In the genomic region with DNA sequence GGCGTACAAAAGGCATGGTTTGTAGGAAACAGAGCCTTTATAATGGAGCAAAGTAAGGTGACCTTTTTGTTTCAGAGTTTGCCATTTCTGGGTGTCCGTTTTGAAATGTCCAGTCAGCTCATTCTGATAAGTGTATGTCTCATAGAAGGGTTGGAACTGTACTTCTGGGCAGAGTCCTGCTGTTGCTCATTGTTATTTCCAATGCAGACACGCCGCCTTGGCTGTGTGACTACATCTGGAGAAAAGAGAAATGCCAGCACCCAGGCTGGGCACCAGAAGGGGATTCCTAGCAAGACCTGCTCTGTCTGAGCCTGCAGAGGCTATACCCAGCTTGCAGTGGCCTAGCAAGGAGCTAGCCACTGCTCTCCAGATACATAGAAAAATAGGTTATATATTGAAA, we compare ENCODE assay signal across 21 mouse cellular contexts.
"Had no signal": no experiment of that assay in that cellular context is flagged by ENCODE, and none has a peak within 500 bp of the region (broad histone marks: within the 10 kb centered on the region; RNA-seq: fewer than 3 reads in every experiment).

No protein-coding gene starts in this region.

- DNase-seq: gastrocnemius, postnatal 14 days; gastrocnemius, postnatal 36 days; heart, adult 18-20 months; heart, postnatal 10 days; kidney, adult 18-20 months; kidney, adult 8-10 months; kidney, postnatal 10 days; kidney, postnatal 25 days; kidney, postnatal 4 days; left cerebral cortex, postnatal 4 days had no signal

- H3K4me3 ChIP-seq: heart, embryonic 10.5 days; heart, embryonic 12.5 days; intestine, embryonic 15.5 days; layer of hippocampus, adult 2 months; limb, embryonic 13.5 days; limb, embryonic 15.5 days; liver, embryonic 12.5 days had no signal

- H3K9ac ChIP-seq: heart, embryonic 12.5 days; hindbrain, embryonic 14.5 days; intestine, embryonic 15.5 days; limb, embryonic 13.5 days; limb, embryonic 15.5 days; liver, embryonic 12.5 days; liver, embryonic 14.5 days had no signal

- H3K27ac ChIP-seq: heart, embryonic 10.5 days; hindbrain, embryonic 14.5 days; intestine, embryonic 15.5 days; layer of hippocampus, adult 2 months; limb, embryonic 13.5 days; limb, embryonic 15.5 days; liver, embryonic 12.5 days; liver, embryonic 14.5 days had no signal

- H3K9me3 ChIP-seq: heart, embryonic 10.5 days; heart, embryonic 12.5 days; intestine, embryonic 15.5 days; limb, embryonic 13.5 days; limb, embryonic 15.5 days; liver, embryonic 12.5 days had no signal

- ATAC-seq: hindbrain, embryonic 16.5 days; inflammation-experienced regulatory T-cells, adult 6 months; intestine, embryonic 15.5 days; liver, embryonic 12.5 days had no signal

- H3K36me3 ChIP-seq: heart, embryonic 10.5 days; heart, embryonic 12.5 days; intestine, embryonic 15.5 days; limb, embryonic 13.5 days; limb, embryonic 15.5 days; liver, embryonic 12.5 days had no signal

- H3K27me3 ChIP-seq: heart, embryonic 12.5 days; intestine, embryonic 15.5 days; limb, embryonic 13.5 days; limb, embryonic 15.5 days; liver, embryonic 12.5 days had no signal

- H3K4me2 ChIP-seq: heart, embryonic 12.5 days; hindbrain, embryonic 14.5 days; intestine, embryonic 15.5 days; limb, embryonic 13.5 days; limb, embryonic 15.5 days; liver, embryonic 12.5 days had no signal
